Mouse (Mus musculus) cerebellum, postnatal 25 days (tissue): Measurements from ENCODE around the gene Baat.
"Not testable (repeated sequence)": the region's sequence is repeated elsewhere in the genome, so short reads cannot be mapped to it uniquely, and the experiment has no call there.

ENCODE experiments used
- DNase-seq, 2 experiments: peaks; one replicate each; pipeline ENCODE4 v3.0.0; 2021; ENCODE audit warnings: mixed read lengths in 2 of 2

Gene Baat

GRCm38 (mm10) chr4:49506386-49506785, at the start of gene Baat:
Baat (minus strand) TSS chr4:49506557.
- DNase-seq: no peak

- no peak for DNase-seq
These were observed 47.0 kb upstream of the Baat start for GRCm38 (mm10) chr4:49553380-49553779.

GRCm38 (mm10) chr4:49549383-49549782, 43.0 kb upstream of the Baat start, which contains the start of gene Aldob:
Aldob (minus strand) TSS chr4:49549546.
- DNase-seq: no peak

GRCm38 (mm10) chr4:49547544-49548219, 41.3 kb upstream of the Baat start:
- no peak for DNase-seq

GRCm38 (mm10) chr4:49546873-49547543, 40.7 kb upstream of the Baat start:
- no peak for DNase-seq

GRCm38 (mm10) chr4:49546026-49546425, 39.7 kb upstream of the Baat start:
- no peak for DNase-seq

GRCm38 (mm10) chr4:49540966-49541365, 34.6 kb upstream of the Baat start:
- no peak for DNase-seq

GRCm38 (mm10) chr4:49539665-49540064, 33.3 kb upstream of the Baat start:
- DNase-seq: no peak

- no peak for DNase-seq
These were observed 30.3 kb upstream of the Baat start for GRCm38 (mm10) chr4:49536671-49537070.

- no peak for DNase-seq
These were observed 29.4 kb upstream of the Baat start for GRCm38 (mm10) chr4:49535675-49536294.

- no peak for DNase-seq
These were observed 28.7 kb upstream of the Baat start for GRCm38 (mm10) chr4:49535036-49535435.

- peak; percentile 15 to 31 for DNase-seq
These were observed 16.2 kb upstream of the Baat start for GRCm38 (mm10) chr4:49522576-49522975.

GRCm38 (mm10) chr4:49521346-49521745, 15.0 kb upstream of the Baat start:
- DNase-seq: no peak

GRCm38 (mm10) chr4:49520572-49521340, 14.4 kb upstream of the Baat start, which contains the start of the genes Mrpl50 and Zfp189:
Mrpl50 (minus strand) TSS chr4:49521093.
Zfp189 (plus strand) TSS chr4:49521176.
- peak; percentile 89 to 93 for DNase-seq

- no peak for DNase-seq
These were observed 13.1 kb upstream of the Baat start for GRCm38 (mm10) chr4:49519476-49519875.

- no peak for DNase-seq
These were observed 8.1 kb upstream of the Baat start for GRCm38 (mm10) chr4:49514441-49514840.

GRCm38 (mm10) chr4:49512636-49513035, 6.3 kb upstream of the Baat start:
- no peak for DNase-seq

- not testable (repeated sequence) for DNase-seq
These were observed 4.0 kb upstream of the Baat start for GRCm38 (mm10) chr4:49510236-49510835.

GRCm38 (mm10) chr4:49509183-49509582, 2.8 kb upstream of the Baat start:
- DNase-seq: no peak

GRCm38 (mm10) chr4:49503563-49503962, 2.8 kb downstream of the Baat start:
- no peak for DNase-seq

- not testable (repeated sequence) for DNase-seq
These were observed 20.3 kb downstream of the Baat start for GRCm38 (mm10) chr4:49485934-49486650.

- DNase-seq: no peak
These were observed 20.9 kb downstream of the Baat start for GRCm38 (mm10) chr4:49485442-49485841.
